In the genomic region with DNA sequence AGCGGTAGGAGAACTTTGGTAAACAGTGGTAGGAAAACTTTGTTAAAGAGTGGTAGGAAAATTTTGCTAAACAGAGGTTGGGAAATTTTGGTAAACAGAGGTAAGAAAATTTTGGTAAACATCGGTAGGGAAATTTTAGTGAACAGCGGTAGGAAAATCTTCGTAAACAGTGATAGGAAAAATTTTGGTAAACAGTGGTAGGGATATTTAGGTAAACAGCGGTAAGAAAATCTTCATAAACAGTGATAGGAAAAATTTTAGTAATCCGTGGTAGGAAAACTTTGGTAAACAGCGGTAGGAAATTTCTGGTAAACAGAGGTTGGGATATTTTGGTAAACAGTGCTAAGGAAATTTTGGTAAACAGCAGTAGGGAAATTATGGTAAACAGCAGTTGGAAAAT, we compare ENCODE assay signal across 16 mouse cellular contexts.
DNase-seq lines count a peak whose midpoint lies in the region; ATAC-seq and TF ChIP-seq lines count a peak whose summit lies in the region.
"Had no signal": no experiment of that assay in that cellular context is flagged by ENCODE, and none has a peak within 500 bp of the region (broad histone marks: within the 10 kb centered on the region; RNA-seq: fewer than 3 reads in every experiment).

No protein-coding gene starts in this region.

- H3K9me3 ChIP-seq in embryonic facial prominence, embryonic 11.5 days (replicated peaks; ENCODE audit: control insufficient read depth, low read length) = no peaks in the 10 kb centered on the region
- peaks cover 6% of the 10 kb centered on the region for H3K9me3 ChIP-seq in embryonic facial prominence, embryonic 10.5 days
- H3K9me3 ChIP-seq: liver, embryonic 15.5 days had no signal

- H3K9ac ChIP-seq in embryonic facial prominence, embryonic 11.5 days (replicated peaks; ENCODE audit: low read length) = no peak overlapping the region
- H3K9ac ChIP-seq: kidney, embryonic 15.5 days; liver, embryonic 15.5 days; midbrain, embryonic 15.5 days had no signal

- no peaks in the 10 kb centered on the region for H3K27me3 ChIP-seq in embryonic facial prominence, embryonic 11.5 days (ENCODE audit: control insufficient read depth, insufficient read depth, low read length)
- no peaks in the 10 kb centered on the region for H3K27me3 ChIP-seq in embryonic facial prominence, embryonic 10.5 days (replicated peaks; ENCODE audit: low read depth, poor library complexity, severe bottlenecking)
- H3K27me3 ChIP-seq in thymus, adult 2 months (ENCODE audit: control insufficient read depth, insufficient read depth, low read length) = no peaks in the 10 kb centered on the region
- no peaks in the 10 kb centered on the region for H3K27me3 ChIP-seq in splenic B cell, adult 2 months (ENCODE audit: control insufficient read depth, insufficient read depth, low read length, poor library complexity, severe bottlenecking)
- H3K27me3 ChIP-seq in cerebellum, adult 2 months (ENCODE audit: control insufficient read depth, insufficient read depth, low read length) = no peaks in the 10 kb centered on the region
- H3K27me3 ChIP-seq: kidney, embryonic 15.5 days; liver, embryonic 15.5 days; midbrain, embryonic 15.5 days had no signal

- TF ChIP-seq CTCF in thymus, adult 2 months (IDR thresholded peaks at IDR 0.05; ENCODE audit: borderline replicate concordance, control insufficient read depth, extremely low read depth, insufficient read depth, low read length, poor library complexity) = no peak
- TF ChIP-seq CTCF in cerebellum, adult 2 months (IDR thresholded peaks at IDR 0.05; ENCODE audit: borderline replicate concordance, insufficient read depth, low read depth, low read length) = no peak

- no peak for ATAC-seq in embryonic facial prominence, embryonic 11.5 days (replicated peaks; ENCODE audit: insufficient number of reproducible peaks, low FRiP score, low TSS enrichment, low read depth)
- ATAC-seq in erythroid progenitor cell, adult 5-6 weeks (replicated peaks; ENCODE audit: low FRiP score, poor library complexity, severe bottlenecking) = peak; percentile 52
- ATAC-seq: hindbrain, postnatal 0 days; midbrain, embryonic 15.5 days had no signal

- WGBS in embryonic facial prominence, embryonic 11.5 days = 80% methylated on average over 7 of the region's 7 CpGs
- WGBS in embryonic facial prominence, embryonic 10.5 days = 73% methylated on average over 7 of the region's 7 CpGs
- 72% methylated on average over 7 of the region's 7 CpGs for WGBS in thymus, adult 2 months
- WGBS in cerebellum, adult 2 months = 73% methylated on average over 7 of the region's 7 CpGs

- no peak overlapping the region for H3K27ac ChIP-seq in embryonic facial prominence, embryonic 11.5 days (replicated peaks; ENCODE audit: low read depth, low read length)
- no peak overlapping the region for H3K27ac ChIP-seq in embryonic facial prominence, embryonic 10.5 days (replicated peaks)
- H3K27ac ChIP-seq in thymus, adult 2 months (ENCODE audit: control insufficient read depth, insufficient read depth, low read length) = no peak overlapping the region
- H3K27ac ChIP-seq in cerebellum, adult 2 months (ENCODE audit: insufficient read depth, low read length) = no peak overlapping the region
- H3K27ac ChIP-seq: hindbrain, postnatal 0 days; kidney, embryonic 15.5 days; liver, embryonic 15.5 days; macrophage; midbrain, embryonic 15.5 days had no signal

- no peaks in the 10 kb centered on the region for H3K36me3 ChIP-seq in embryonic facial prominence, embryonic 11.5 days (replicated peaks; ENCODE audit: control insufficient read depth, insufficient read depth, low read depth, low read length)
- no peaks in the 10 kb centered on the region for H3K36me3 ChIP-seq in embryonic facial prominence, embryonic 10.5 days (replicated peaks)
- peaks cover 14% of the 10 kb centered on the region for H3K36me3 ChIP-seq in thymus, adult 2 months (ENCODE audit: control insufficient read depth, insufficient read depth, low read length)
- H3K36me3 ChIP-seq in splenic B cell, adult 2 months (ENCODE audit: control insufficient read depth, insufficient read depth, low read length, poor library complexity, severe bottlenecking) = peaks cover 12% of the 10 kb centered on the region
- H3K36me3 ChIP-seq: kidney, embryonic 15.5 days; liver, embryonic 15.5 days; midbrain, embryonic 15.5 days had no signal

- DNase-seq in embryonic facial prominence, embryonic 11.5 days (ENCODE audit: low spot score) = peak; percentile 3
- no peak for DNase-seq in embryonic facial prominence, embryonic 10.5 days (ENCODE audit: low spot score)
- DNase-seq in thymus, postnatal 0 days (ENCODE audit: low spot score) = peak; percentile 22
- no peak for DNase-seq in thymus, adult 2 months
- peak; percentile 37 for DNase-seq in splenic B cell, adult 2 months (ENCODE audit: low read depth, low spot score)
- no peak for DNase-seq in urinary bladder, postnatal 14 days (ENCODE audit: low spot score)
- DNase-seq in cerebellum, adult 2 months = no peak
- DNase-seq: adrenal gland, postnatal 14 days; heart, postnatal 14 days; retina, postnatal 1 day had no signal

- H3K4me3 ChIP-seq in embryonic facial prominence, embryonic 11.5 days (ENCODE audit: low read depth, low read length) = no peak overlapping the region
- no peak overlapping the region for H3K4me3 ChIP-seq in embryonic facial prominence, embryonic 10.5 days
- no peak overlapping the region for H3K4me3 ChIP-seq in thymus, adult 2 months (ENCODE audit: control insufficient read depth, insufficient read depth, low read length)
- H3K4me3 ChIP-seq in cerebellum, adult 2 months (replicated peaks; ENCODE audit: insufficient read depth, low read depth, low read length) = no peak overlapping the region
- H3K4me3 ChIP-seq: kidney, embryonic 15.5 days; liver, embryonic 15.5 days; midbrain, embryonic 15.5 days had no signal

- H3K4me1 ChIP-seq in embryonic facial prominence, embryonic 11.5 days (ENCODE audit: control insufficient read depth, insufficient read depth, low read length) = no peaks in the 10 kb centered on the region
- H3K4me1 ChIP-seq in embryonic facial prominence, embryonic 10.5 days = no peaks in the 10 kb centered on the region
- H3K4me1 ChIP-seq in thymus, adult 2 months (replicated peaks; ENCODE audit: control insufficient read depth, insufficient read depth, low read length) = no peaks in the 10 kb centered on the region
- no peaks in the 10 kb centered on the region for H3K4me1 ChIP-seq in cerebellum, adult 2 months (ENCODE audit: control insufficient read depth, insufficient read depth, low read length)
- H3K4me1 ChIP-seq: kidney, embryonic 15.5 days; liver, embryonic 15.5 days; midbrain, embryonic 15.5 days had no signal

- no peak overlapping the region for H3K4me2 ChIP-seq in embryonic facial prominence, embryonic 11.5 days (ENCODE audit: low read depth, low read length)
- H3K4me2 ChIP-seq: kidney, embryonic 15.5 days; liver, embryonic 15.5 days; midbrain, embryonic 15.5 days had no signal

- no peak for TF ChIP-seq POLR2A in thymus, adult 2 months (IDR thresholded peaks at IDR 0.05; ENCODE audit: control insufficient read depth, extremely low read depth, insufficient read depth, low read length, poor library complexity)
- no peak for TF ChIP-seq POLR2A in cerebellum, adult 2 months (IDR thresholded peaks at IDR 0.05; ENCODE audit: borderline replicate concordance, insufficient read depth, low read length)

Comparison
In these comparisons a context has a peak if more than half of its experiments do, and no peak if none do; other contexts are left out.
1. DNase-seq: peak in embryonic facial prominence, embryonic 11.5 days (single experiment), thymus, postnatal 0 days (single experiment) and splenic B cell, adult 2 months (single experiment); none in embryonic facial prominence, embryonic 10.5 days (single experiment), thymus, adult 2 months (single experiment), urinary bladder, postnatal 14 days (single experiment) and cerebellum, adult 2 months (0 of 2).